Mouse (Mus musculus) limb, embryonic 10.5 days (tissue): Measurements from ENCODE around the gene Gm10318. TPM values are rescaled to one million over a fixed set of nuclear protein-coding genes. Genes with fewer than 3 reads are reported as not detected.

ENCODE experiments used
- DNase-seq: peaks from one replicate; pipeline ENCODE4 v3.0.0-alpha.2; 2017; ENCODE audit warnings: low spot score
- H3K27ac ChIP-seq: fragments of 300-500 bp; sonication (generic); 2 replicates; pipeline ENCODE4 v1.5.1; 2016; ENCODE audit warnings: mild to moderate bottlenecking
- H3K27me3 ChIP-seq: fragments of 300-500 bp; sonication (generic); 2 replicates; pipeline ENCODE4 v1.6.1; 2016; ENCODE audit warnings: low read depth, mild to moderate bottlenecking; ENCODE audit not compliant: poor library complexity, severe bottlenecking
- H3K36me3 ChIP-seq: fragments of 300-500 bp; sonication (generic); 2 replicates; pipeline ENCODE4 v1.6.1; 2016; ENCODE audit warnings: mild to moderate bottlenecking, moderate library complexity
- H3K4me1 ChIP-seq: fragments of 300-500 bp; sonication (generic); 2 replicates; pipeline ENCODE4 v1.6.1; 2016
- H3K4me3 ChIP-seq: fragments of 300-500 bp; sonication (generic); 2 replicates; pipeline ENCODE4 v1.5.1; 2016; ENCODE audit warnings: mild to moderate bottlenecking, moderate library complexity
- H3K9me3 ChIP-seq: fragments of 300-500 bp; sonication (generic); replicated peaks from 2 replicates; pipeline ENCODE4 v1.6.1; 2016; ENCODE audit warnings: mild to moderate bottlenecking
- WGBS: fragments of 180-500 bp; shearing (Covaris S2); methylation state at CpG from one replicate; pipeline ENCODE4 v1.1.7; 2016; 5-methylcytosine and 5-hydroxymethylcytosine counted together
- polyA plus RNA-seq: library from polyadenylated mRNA; unstranded; fragments of >200 nt; fragmentation: Nextera tagmentation; extraction: Ambion mirVana; gene quantifications from 2 replicates; pipeline ENCODE4 v1.2.1, GENCODE M21; 2016

Gm10318 gene
- polyA plus RNA-seq, 1 experiment from 2014 or later: not detected

- no peak within 1 kb of the TSS for H3K4me3 ChIP-seq
- H3K36me3 ChIP-seq: no peaks in the 10 kb centered on the region
- 57% methylated on average over 7 of the region's 7 CpGs for WGBS
- H3K27me3 ChIP-seq: no peaks in the 10 kb centered on the region
- no peak for DNase-seq
- H3K27ac ChIP-seq: no peak within 1 kb of the TSS
- no peaks in the 10 kb centered on the region for H3K9me3 ChIP-seq
- peaks cover 13% of the 10 kb centered on the region for H3K4me1 ChIP-seq
Observed at GRCm38 (mm10) chr10:77861675-77862074, 9.0 kb downstream of the Gm10318 start, which contains the start of gene Gm3285. TSS of gene Gm3285 (plus strand) at chr10:77861975.

DNA sequence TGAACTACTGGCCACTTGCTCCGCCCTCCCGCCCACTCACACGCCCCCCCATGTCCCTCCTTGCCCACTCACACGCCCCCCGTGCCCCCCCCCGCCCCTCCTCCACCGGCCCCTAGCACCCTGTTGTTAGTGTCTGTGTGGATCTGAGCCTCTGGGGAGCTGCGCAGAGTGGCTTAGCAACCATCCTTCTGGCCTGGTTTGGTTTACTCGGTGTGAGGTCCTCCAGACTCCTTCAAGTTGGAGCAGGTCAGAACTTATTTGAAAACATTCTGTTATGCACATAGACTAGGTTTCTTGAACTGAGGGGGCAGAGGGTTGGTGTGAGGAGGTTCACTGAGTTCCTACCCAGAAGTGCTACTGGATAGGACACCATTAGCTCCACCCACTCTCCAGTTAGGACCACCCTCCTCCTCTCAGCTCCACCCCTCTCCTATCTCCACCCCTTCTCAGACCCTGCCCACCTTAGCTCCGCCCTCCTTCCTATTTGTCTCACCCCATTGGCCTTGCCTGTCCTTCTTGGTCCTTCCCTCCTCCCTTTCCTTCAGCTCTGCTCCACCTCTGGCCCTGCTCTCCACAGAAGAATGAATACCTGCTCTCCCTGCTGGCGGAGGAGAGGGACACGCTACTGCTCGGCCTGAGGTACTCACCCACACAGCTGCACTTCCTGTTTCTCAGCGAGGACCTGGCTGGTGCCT, 11.6 kb downstream of the Gm10318 start:
- Histone ChIP-seq H3K4me1 (peaks cover 13% of the 10 kb centered on the region), H3K27ac (0 out of 2 replicates have a peak overlapping the region, but pooled peaks have one; percentile 7)
- DNase-seq: peak; percentile 43

DNA sequence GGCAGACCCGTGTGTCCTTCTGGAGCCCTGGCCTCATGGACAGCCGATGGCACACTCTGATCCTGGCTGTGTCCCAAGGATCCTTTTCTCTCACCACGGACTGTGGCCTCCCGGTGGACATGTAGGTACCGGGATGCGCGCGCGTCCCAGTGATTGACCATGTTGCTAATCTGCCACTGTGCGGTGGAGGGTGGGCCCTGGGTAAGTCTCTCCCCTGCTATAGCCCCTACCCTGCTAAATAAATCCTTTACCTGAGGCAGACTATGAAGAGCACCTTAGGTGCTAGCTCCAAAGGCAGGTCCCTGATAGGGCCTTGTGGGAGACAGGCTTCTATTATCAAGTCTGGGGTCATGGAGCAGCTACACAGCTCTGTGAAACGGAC, 12.1 kb downstream of the Gm10318 start:
- 29% methylated on average over 11 of the region's 11 CpGs for WGBS
- Histone ChIP-seq H3K4me3 (peak overlapping the region; percentile 36), H3K27ac (0 out of 2 replicates have a peak overlapping the region, but pooled peaks have one; percentile 7), H3K27me3 (no peaks in the 10 kb centered on the region), H3K9me3 (no peaks in the 10 kb centered on the region), H3K36me3 (no peaks in the 10 kb centered on the region), H3K4me1 (peaks cover 13% of the 10 kb centered on the region)
- DNase-seq: peak; percentile 41

More for the DNA sequence above, 11.6 kb downstream of the Gm10318 start:
- Histone ChIP-seq H3K9me3 (no peaks in the 10 kb centered on the region), H3K4me3 (peak overlapping the region; percentile 36), H3K36me3 (no peaks in the 10 kb centered on the region), H3K27me3 (no peaks in the 10 kb centered on the region)
- WGBS: 33% methylated on average over 14 of the region's 14 CpGs

DNA sequence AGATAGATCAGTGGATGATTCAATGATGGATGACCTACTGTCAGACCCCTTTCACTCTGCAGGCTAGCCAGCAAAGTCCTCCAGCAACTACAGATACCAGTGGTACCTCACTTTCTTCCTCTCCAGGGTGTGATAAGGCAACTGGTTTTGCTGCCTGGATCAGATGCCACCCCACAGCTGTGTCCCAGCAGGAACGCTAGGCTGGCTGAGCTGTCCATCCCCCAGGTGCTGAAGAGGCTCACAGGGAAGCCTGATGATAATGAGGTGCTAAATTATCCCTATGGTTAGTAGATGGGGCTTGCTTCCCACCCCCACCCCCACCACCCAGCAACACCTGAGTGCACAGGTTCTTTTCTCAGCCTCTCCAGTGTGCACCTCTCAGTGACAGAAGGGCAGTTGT, 14.9 kb downstream of the Gm10318 start:
- H3K9me3 ChIP-seq: no peaks in the 10 kb centered on the region
- peaks cover 13% of the 10 kb centered on the region for H3K4me1 ChIP-seq
- H3K27ac ChIP-seq: no peak overlapping the region
- no peaks in the 10 kb centered on the region for H3K27me3 ChIP-seq
- H3K4me3 ChIP-seq: no peak overlapping the region
- DNase-seq: peak; percentile 40
- WGBS: 11% methylated on average over 1 of the region's 1 CpGs
- H3K36me3 ChIP-seq: no peaks in the 10 kb centered on the region

- no peaks in the 10 kb centered on the region for H3K36me3 ChIP-seq
Observed at GRCm38 (mm10) chr10:77869651-77870050, 17.0 kb downstream of the Gm10318 start.

DNA sequence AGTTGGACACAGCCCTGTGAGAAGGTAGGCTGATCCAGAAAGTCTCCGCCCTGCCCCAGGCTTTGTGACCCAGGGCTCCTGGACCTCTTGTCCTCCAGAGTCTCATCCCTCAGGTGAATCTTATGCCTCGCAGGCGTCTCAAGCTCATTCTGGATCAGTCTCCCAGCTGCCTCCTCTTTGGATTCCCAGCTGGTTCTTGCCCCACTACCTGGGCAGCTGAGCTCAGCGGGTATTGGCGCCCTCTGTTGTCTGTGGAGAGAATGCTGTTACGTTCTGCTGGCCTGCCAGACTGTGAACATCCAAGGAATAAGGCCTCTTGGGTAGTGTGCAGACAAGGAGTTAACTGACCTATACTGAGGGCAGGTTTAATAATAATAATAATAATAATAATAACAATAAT, 26.3 kb downstream of the Gm10318 start:
- Histone ChIP-seq H3K4me3 (no peak overlapping the region), H3K27me3 (no peaks in the 10 kb centered on the region), H3K4me1 (0 out of 2 replicates have a peak, but pooled peaks cover 7% of the 10 kb centered on the region), H3K27ac (no peak overlapping the region), H3K36me3 (no peaks in the 10 kb centered on the region), H3K9me3 (no peaks in the 10 kb centered on the region)
- WGBS: 67% methylated on average over 6 of the region's 6 CpGs
- no peak for DNase-seq

More at GRCm38 (mm10) chr10:77869651-77870050, 17.0 kb downstream of the Gm10318 start:
- Histone ChIP-seq H3K9me3 (no peaks in the 10 kb centered on the region), H3K27ac (no peak overlapping the region), H3K4me3 (no peak overlapping the region), H3K4me1 (peaks cover 4% of the 10 kb centered on the region), H3K27me3 (no peaks in the 10 kb centered on the region)
- no peak for DNase-seq
- WGBS: 89% methylated on average over 7 of the region's 7 CpGs

DNA sequence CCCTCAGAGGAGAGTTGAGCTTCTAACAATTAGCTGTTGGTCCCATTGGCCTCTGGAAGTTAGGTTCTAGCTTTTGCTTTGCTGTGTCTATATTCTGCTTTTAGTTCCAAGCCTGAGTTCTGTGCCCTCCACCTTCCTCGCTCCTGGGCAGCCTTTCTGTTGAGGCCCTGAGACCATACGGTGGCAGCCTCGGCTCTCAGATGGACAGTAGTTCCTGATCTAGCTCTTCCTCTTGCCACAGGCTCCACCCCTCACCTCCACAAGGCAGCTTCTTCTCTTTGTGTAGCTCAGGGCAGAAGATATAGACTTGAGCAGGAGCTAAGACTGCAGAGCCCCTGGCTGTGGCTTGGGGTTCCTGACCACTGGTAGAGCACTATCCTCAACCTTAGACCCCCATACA, 27.6 kb downstream of the Gm10318 start:
- Histone ChIP-seq H3K36me3 (no peaks in the 10 kb centered on the region), H3K27ac (no peak overlapping the region), H3K27me3 (no peaks in the 10 kb centered on the region), H3K4me1 (0 out of 2 replicates have a peak, but pooled peaks cover 5% of the 10 kb centered on the region), H3K9me3 (no peaks in the 10 kb centered on the region), H3K4me3 (no peak overlapping the region)
- no peak for DNase-seq
- 80% methylated on average over 3 of the region's 3 CpGs for whole genome bisulfite sequencing

DNA sequence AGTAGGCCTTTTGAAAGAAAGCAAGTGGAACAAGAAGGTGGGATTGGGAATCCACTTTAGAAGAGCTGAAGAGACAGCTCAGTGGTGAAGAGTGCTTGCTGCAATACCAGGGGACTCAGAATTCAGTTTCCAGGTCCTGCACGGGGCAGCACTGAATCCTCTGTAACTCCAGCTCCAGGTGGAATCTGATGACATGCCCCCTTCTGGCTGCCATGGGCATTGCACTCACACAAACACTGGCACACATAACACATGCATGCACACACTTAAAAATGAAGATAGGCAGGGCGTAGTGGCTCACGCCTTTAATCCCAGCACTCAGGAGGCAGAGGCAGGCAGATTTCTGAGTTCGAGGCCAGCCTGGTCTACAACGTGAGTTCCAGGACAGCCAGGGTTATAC, 29.9 kb downstream of the Gm10318 start:
- H3K27ac ChIP-seq: no peak overlapping the region
- no peaks in the 10 kb centered on the region for H3K4me1 ChIP-seq
- 85% methylated on average over 5 of the region's 5 CpGs for WGBS
- no peak overlapping the region for H3K4me3 ChIP-seq
- no peak for DNase-seq
- H3K27me3 ChIP-seq: no peaks in the 10 kb centered on the region
- H3K36me3 ChIP-seq: no peaks in the 10 kb centered on the region
- H3K9me3 ChIP-seq: no peaks in the 10 kb centered on the region

GRCm38 (mm10) chr10:77886007-77886747, 33.5 kb downstream of the Gm10318 start:
- Histone ChIP-seq H3K36me3 (no peaks in the 10 kb centered on the region), H3K27ac (no peak overlapping the region), H3K4me1 (no peaks in the 10 kb centered on the region), H3K9me3 (no peaks in the 10 kb centered on the region), H3K4me3 (no peak overlapping the region), H3K27me3 (no peaks in the 10 kb centered on the region)
- WGBS: 57% methylated on average over 12 of the region's 12 CpGs
- DNase-seq: peak; percentile 58

DNA sequence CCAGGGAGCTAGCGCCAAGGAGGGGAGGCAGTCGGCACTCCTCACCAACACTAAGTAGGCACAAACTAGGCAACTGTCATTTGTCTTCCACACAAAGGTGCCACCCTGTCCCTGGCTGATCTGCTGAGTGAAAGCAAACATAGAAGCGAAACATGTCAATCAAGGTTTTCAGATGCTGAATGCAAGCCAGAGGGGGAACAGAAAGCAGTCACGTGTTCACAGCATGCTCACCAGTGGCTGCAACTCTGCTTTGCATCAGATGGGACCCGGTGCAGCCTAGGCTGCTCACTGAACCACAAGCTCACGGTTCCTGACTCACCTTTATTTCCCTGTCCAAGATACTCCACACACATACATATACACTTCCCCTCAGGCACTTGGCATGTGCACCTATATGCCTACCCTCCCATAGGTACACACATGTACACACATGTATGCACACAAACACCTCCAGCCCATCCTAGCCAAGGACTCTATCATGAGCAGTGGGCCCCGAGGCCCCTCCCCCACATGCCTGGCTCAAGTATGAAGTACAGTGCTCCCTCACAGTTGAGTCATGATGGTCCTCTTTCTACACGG, 38.4 kb downstream of the Gm10318 start:
- Histone ChIP-seq H3K36me3 (no peaks in the 10 kb centered on the region), H3K27me3 (no peaks in the 10 kb centered on the region), H3K4me3 (no peak overlapping the region), H3K4me1 (no peaks in the 10 kb centered on the region), H3K9me3 (no peaks in the 10 kb centered on the region), H3K27ac (no peak overlapping the region)
- no peak for DNase-seq
- 89% methylated on average over 8 of the region's 8 CpGs for WGBS

DNA sequence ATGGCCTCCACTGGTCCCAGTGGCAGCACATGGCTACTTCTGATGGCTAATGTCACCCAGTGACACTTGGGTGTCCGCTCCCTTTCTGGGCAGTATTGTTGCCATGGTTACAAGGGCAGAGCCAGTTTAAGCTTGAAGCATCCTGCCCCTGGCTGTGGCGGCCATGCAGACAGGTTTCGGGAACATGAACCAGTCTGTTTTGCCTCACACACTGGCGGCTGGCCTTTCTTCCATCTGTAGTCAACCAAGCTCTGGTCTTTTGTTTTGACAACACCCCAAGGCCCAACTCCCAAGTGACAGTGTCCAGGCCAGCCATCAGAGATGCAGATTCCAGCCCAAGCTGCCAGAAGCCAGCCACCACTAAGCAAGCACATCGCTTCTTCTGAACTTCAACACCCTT, 42.9 kb downstream of the Gm10318 start:
- Histone ChIP-seq H3K27ac (no peak overlapping the region), H3K9me3 (no peaks in the 10 kb centered on the region), H3K36me3 (no peaks in the 10 kb centered on the region), H3K4me1 (no peaks in the 10 kb centered on the region), H3K4me3 (no peak overlapping the region), H3K27me3 (peaks cover 3% of the 10 kb centered on the region)
- DNase-seq: no peak
- WGBS: 58% methylated on average over 5 of the region's 5 CpGs

GRCm38 (mm10) chr10:77900126-77900525, 47.5 kb downstream of the Gm10318 start:
- no peak for DNase-seq
- Histone ChIP-seq H3K9me3 (no peaks in the 10 kb centered on the region), H3K27ac (no peak overlapping the region), H3K4me1 (peaks cover 23% of the 10 kb centered on the region), H3K36me3 (no peaks in the 10 kb centered on the region), H3K27me3 (peaks cover 23% of the 10 kb centered on the region), H3K4me3 (no peak overlapping the region)
- 90% methylated on average over 7 of the region's 7 CpGs for WGBS
